Mouse (Mus musculus): ENCODE results near the gene Rora.

Rora gene

DNA sequence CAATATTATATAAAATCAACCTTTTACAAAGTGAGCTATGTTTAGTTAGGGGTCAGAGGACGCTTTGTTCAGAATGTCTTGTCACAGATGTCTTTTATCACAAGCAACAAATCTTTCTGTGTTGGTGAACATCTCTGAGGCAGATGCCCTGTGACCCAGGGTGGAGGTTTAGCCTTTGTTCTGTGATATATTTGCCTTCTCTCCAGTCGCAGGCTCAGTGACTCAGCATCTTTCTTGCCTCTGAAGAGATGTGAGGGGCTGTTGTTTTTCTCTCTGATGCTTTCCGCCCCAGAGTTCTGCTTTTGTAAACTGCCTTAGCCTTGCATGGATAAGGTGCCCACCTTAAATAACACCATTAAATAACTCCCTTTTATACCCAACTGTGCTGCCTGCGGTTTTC, 488.3 kb downstream of the Rora start:
- DNase-seq (ENCODE audit: low spot score), result no peak

DNA sequence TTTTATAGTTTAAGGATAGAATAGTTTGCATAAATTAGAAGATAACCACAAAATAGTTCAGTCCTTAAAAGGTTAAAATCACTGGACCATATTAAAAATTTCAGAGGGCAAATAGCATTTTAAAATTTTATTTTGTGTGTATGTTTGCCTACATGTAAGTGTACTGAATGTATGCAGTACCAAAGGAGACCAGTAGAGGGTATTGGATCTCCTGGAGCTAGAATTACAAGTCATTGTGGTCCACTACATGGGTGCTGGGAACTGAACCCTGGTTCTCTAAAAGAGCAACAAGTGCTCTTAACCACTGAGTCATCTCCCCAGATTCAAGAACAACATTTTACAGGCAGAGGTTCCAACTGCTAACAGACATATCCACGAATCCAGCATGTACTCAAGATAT, 493.4 kb downstream of the Rora start:
- DNase-seq (ENCODE audit: low spot score), result no peak

- DNase-seq (ENCODE audit: low spot score), result no peak
Observed at GRCm38 (mm10) chr9:69150224-69150623, 496.6 kb downstream of the Rora start.

- no peak for DNase-seq (ENCODE audit: low spot score)
Observed at GRCm38 (mm10) chr9:69154684-69155083, 501.1 kb downstream of the Rora start.

DNA sequence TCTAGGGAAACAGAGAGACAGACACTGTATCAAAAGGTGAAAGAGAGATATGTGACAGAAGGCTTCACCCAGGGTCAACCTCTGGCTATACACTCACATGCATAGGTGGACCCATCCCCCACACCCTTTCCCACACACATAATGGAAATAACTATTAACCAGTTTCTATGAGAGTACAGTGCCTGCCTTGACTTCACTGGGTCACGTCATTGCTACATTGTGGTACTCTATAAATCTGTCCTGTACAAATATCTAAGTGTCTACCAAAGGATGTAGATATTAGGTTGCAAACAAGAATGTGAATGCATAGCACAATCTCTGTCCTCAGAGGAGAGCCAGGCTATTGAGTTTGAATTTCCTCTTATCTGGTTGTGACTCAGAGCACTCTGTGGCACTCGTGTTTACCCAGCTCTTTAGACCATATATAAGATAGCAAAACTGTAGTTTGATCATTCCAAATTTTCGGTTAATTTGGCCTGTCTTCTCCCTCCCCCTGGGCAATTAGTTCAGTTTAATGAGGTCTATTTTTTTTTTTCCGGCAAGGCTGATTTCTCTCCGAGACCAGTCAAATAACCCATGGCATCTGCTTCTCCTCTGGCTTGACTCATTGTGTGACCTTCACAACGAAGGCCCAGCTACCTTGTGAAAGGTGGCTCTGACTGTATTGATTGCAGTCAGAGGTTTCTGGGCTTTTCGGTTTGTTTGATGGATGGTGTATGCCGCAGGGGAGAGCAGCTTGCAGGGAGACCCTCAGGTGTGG, 502.4 kb downstream of the Rora start:
- no peak for DNase-seq (ENCODE audit: low spot score)

DNA sequence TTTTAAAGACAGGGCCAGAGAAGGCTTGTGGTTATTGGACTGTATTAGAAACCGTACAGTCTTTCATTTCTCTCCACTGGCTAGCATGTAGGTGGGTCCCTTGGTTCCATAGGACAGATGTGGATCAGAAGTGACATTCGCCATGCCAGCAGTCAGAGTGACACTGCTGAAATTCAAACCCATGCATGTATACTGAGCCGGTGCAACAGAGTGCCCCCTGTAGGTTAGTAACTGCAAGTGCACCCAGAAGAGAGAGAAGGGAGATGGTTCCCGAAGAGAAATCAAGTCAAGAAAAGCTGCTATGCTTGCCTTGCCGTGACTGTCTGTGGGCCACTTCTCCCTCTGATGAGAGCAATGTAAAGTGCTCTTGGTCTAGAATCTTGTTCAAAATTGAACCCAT, 507.2 kb downstream of the Rora start:
- DNase-seq (ENCODE audit: low spot score), result no peak

DNA sequence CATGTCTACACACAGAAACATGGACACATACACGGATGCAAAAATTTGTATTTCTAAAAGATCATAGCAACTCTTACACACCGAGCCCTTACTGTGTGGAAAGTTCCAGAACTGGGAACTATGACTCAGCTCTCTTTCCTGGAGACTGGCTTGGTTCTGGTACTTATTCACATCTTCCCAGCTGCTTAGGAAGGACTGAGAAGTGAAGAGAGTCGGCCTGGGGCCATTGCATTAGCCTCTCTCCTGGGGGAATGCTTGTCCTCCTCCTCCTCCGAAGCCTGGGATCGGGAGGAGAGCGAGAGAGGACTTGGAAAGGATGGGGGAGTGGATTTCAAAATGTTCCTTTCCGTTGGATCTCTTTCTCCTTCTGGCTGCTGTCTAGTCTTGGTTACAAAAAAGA, 511.1 kb downstream of the Rora start:
- no peak for DNase-seq (ENCODE audit: low spot score)

DNA sequence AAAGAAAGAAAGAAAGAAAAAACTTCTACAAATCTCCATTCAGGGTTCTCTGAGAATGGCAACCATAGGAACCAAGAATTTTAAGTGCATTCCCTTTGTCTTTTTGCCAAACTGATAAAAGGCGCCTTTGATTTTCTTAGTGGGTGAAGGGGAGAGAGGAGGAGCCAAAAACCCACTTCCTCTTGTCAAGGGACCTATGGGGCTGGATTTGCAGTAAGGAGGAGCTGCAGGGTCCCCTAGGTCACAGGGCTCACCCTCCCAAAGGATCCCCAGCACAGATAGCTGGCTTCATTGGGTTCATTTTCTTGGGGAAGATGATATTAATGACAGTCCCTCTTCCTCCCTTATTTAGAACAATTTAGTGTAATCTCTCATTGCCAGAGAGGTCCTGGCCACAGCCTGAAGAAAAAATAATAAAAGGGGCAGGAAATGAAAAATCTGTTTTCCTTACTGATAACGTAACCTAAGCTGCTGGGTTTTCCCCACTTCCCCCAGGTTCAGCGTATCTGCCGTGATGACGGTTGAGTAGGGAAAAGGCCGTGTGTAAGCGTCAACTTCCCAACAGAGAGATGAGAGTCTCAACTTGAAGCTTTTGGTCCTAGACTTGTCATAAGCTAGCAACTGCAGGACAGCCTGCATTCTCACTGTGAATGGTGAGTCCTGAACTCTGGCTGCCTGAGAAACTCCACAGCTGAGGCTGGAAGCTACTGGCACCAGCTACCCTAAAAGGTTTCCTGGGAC, 511.7 kb downstream of the Rora start:
- no peak for DNase-seq (ENCODE audit: low spot score)

DNA sequence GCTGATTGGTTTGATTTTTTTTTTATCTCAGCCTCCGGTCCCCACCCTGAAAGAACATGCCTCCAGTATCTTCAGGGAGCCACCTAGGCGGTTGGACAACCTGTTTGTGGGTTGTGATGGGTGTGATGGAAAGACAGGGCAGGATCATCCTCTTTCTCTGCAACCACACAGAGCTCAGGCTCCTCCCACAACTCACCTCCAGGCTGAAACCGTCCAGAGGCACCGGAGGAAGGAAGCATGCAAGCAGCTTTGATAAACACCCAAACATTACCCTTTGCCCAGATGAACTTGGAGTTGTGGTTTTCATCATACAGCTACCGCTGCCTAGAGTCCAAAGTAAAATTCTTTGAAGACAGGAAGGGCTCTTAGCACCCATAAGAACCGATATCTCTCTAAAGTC, 520.5 kb downstream of the Rora start:
- no peak for DNase-seq (ENCODE audit: low spot score)

DNA sequence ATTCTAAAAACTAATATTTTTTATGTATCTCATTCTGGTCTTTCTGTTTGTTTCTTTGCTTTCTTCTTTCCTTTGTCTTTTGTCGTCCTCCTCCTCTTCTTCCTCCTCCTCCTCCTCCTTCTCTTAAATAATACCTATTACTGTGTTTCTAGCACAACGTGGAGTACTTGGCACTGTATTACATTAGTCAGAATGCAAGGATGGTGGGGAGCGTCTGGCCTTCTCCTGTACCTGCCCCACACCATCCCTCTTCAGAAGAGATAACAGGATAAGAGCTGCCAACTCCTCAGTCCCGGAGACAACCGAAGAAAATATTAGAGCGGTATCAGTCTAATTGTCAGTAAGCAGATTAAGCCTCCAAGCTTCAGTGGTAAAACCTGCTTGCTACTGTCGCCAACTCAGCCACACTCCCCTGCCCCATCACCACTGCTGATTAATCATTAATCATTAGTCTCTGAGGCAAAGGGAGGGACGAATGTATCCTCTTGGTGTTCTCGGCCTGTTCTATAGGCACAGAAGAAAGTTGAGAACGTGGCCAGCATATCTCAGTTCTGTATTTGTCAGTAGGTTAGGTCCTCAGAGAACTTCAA, 521.0 kb downstream of the Rora start:
- DNase-seq (ENCODE audit: low spot score), result no peak

DNA sequence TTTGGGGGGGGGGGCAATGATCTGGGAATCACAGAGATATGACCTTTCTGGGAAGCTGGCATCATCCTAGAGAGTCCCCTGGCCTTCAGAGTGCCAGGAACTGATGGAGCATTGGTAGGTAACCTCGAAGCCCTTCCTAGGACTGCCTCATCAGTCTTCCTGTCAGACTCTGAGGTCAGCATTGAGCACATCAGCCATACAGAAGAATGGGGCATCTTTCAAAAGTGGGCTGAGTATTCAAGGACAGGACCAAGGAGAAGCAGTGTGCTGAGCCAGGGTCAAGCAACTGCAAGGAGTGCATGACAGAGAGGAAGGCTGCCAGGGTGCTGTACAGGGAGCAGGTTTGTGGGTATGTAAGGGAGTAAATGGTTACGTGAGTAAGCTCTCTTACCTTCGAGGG, 523.4 kb downstream of the Rora start:
- DNase-seq (ENCODE audit: low spot score), result no peak

- no peak for DNase-seq (ENCODE audit: low spot score)
Observed at GRCm38 (mm10) chr9:69179224-69179623, 525.6 kb downstream of the Rora start.

DNA sequence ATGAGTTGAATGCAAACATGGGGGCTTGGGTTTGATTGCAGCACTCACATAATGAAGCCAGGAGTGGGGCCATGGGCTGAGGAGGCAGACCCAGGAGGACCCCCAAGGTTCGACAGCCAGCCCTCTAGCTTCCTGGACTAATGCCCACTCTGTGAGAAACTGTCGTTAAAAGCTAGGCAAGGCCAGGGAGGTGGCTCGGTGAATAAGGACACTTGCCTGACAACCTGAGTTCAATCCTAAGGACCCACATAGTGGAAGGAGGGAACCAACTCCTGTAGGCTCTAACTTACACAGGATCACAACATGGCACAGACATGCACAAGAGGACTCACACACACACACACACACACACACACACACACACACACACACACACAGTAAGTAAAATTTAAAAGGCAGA, 527.4 kb downstream of the Rora start:
- no peak for DNase-seq (ENCODE audit: low spot score)

DNA sequence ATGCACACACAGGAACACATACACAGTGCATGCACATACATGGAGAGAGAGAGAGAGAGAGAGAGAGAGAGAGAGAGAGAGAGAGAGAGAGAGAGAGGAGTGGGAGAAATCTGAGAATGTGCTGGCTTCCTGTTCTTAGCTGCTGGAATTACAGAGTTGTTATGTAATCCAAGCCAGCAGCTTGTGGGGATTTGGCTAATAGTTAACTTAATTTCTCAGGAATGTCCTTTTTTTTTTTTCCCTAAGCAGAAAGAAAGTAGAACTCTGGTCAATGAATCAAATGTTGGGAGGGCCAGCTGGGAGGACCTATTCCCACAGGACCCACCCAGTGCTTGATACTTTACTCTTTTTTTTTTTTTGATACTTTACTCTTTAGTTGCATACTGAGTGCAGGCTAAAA, 527.8 kb downstream of the Rora start:
- no peak for DNase-seq (ENCODE audit: low spot score)

DNA sequence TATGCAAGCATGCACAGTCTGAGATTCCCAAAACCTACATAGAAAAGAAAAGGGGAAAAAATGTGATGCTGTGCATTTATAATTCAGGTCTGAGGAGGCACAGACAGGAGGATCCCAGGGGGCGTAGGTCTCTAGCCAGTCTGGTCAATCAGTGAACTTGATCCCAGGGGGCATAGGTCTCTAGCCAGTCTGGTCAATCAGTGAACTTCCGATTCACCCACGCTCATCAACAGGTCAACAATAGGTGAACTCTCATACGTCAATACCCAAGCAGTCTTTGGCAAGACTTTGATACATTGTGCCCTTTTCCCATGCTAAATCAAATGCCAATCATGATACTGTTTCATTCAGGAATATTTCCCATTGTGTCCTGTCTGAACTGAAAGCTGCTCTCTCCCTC, 530.3 kb downstream of the Rora start:
- no peak for DNase-seq (ENCODE audit: low spot score)

DNA sequence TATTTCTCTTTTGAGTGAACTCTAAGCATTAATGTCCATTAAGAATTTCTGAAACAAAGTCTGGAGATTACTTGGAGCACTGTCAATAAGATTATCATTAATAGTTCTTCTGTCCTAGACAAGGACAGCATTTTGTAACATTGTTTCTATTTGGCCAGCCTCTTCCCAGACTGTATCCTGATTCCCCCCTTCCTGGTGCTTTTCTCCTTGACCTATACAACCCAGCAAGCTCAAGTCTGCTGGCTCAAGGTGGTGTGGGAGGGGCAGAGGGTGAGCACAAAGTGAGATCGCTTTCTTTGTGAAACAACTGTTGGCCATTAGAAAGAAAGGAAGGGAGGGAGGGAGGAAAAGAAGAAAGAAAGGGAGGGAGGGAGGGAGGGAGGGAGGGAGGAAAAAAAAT, 537.1 kb downstream of the Rora start:
- DNase-seq (ENCODE audit: low spot score), result no peak

DNA sequence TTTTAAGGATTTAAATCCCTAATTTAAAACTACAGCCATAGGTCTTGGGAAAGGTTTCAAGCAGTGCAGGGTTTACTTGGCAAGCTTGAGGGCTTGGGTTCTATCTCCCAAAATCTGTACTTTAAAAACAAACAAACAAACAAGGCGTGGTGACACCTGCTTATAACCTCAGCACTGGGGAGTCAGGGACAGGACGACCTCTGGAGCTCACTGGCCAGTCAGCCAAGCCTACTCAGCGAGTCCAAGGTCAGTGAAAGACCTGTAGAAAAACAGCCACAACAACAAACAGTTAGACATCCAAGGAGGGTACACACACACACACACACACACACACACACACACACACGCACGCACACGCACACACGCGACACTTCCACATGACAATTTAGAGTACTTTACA, 538.9 kb downstream of the Rora start:
- DNase-seq (ENCODE audit: low spot score), result no peak

GRCm38 (mm10) chr9:69194638-69195605, 541.3 kb downstream of the Rora start:
- no peak for DNase-seq (ENCODE audit: low spot score)

- peak; percentile 26 for DNase-seq (ENCODE audit: low spot score)
Observed at GRCm38 (mm10) chr9:69213796-69214195, 560.2 kb downstream of the Rora start.

DNA sequence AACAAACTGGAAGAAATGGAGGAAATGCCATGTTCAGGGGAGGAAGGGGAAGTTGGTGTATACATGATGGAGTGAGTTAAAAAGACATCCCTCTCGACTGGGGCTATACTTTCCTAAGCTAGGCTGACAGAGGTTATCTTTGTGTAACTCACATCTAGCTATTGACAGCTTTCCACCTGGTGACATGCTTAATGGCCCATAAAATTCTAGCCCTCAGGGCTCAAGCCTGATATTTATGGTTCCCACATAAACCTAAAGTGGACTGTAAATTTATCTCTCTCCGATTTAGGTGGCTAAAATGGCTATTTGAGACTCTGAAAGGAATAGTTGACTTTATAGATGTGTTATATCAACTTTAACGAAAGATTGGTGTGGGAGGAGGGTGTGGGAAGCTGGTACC, 571.3 kb downstream of the Rora start:
- no peak for DNase-seq (ENCODE audit: low spot score)

DNA sequence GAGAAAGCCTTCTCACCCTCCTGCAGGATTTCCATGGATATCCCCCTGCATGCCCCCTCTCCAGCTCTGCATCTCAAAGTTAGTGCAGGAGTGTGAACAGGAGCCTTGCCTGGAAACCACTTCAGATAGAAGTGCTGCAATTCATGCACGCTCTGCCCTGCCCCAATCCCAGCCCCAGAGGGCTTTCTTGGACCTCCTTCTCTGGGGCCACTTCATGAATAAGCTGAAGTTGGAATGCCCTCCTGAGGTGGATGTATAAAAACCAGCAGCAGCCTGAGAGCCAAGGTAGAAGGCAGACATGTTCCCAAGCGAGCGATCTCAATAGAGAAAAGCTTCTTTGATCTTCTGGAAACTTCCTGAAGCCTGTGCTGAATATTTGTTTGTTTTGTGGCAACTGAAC, 572.8 kb downstream of the Rora start:
- DNase-seq (ENCODE audit: low spot score), result no peak

DNA sequence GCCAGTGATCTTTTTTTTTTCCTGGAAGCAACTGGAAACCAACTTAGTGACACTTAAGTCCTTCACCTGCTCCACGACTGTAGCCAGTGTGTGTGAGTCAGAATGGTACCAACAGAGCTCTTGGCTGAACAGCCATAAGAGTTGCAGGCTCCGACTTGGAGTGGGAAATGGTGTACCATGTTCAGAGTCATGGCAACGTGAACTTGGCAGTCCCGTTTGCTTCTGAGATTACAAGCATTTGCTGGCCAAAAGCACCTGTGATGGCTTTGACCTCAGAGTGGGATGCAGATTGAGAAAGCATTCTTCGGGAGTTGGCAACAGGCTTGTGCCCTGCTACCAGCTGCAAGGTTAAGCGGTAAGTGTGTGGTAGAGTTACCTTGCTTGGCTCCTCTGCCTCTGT, 574.2 kb downstream of the Rora start:
- no peak for DNase-seq (ENCODE audit: low spot score)

Data from urinary bladder, postnatal 25 days (tissue).